ENCODE assay signal across 8 mouse cellular contexts in the genomic region with DNA sequence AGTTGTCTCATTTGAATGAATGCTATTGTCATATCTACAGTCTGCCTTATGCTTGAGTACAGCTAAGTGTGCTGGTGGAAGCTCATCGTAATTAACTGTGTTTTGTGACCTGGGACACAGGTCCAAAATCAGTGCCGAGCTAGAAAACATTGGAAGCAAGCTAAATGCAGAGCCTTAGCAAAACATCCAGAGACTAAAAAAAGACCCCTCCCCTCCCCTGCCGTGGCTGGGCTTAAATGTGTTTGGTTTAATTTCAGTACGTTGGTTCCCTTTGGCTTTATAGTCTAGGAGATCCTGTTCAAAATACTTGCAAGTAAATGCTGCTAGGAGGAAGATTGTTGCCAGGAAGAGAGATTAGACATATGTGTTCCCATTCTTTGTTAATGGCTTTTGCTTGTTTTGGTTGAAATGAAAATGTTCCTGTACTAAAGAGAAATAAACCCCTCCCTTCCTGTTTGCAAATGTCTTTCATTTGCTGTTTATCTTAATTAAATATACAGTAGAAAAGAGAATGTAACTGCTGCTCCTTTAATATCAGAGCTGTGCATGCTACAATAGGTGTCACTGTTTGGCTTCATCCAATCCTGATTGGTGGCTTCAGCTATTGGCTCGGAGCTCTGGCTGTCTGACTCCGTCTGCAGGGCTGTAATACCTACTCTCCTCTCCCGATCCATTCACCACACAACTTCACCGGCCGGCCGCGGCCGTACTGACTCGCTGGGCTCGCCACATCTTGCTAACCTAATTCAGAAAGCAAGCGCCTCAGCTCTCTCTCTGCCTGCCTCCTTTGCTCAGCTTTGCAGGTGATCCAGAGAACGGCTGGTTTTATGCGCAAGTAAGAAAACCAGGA. TPM values are rescaled to one million over a fixed set of nuclear protein-coding genes. Genes with fewer than 3 reads are reported as not detected.
DNase-seq lines count a peak whose midpoint lies in the region; ATAC-seq lines count a peak whose summit lies in the region.

No protein-coding gene starts in this region.

- peaks cover 33% of the 10 kb centered on the region for H3K4me1 ChIP-seq in hindbrain, embryonic 12.5 days
- H3K4me1 ChIP-seq in lung, embryonic 15.5 days, result peaks cover 70% of the 10 kb centered on the region

- peak overlapping the region; percentile 53 for H3K9ac ChIP-seq in hindbrain, embryonic 12.5 days
- peak overlapping the region; percentile 51 for H3K9ac ChIP-seq in lung, embryonic 15.5 days

- 23% methylated on average over 17 of the region's 17 CpGs for WGBS in hindbrain, embryonic 12.5 days
- WGBS in lung, embryonic 15.5 days, result 5% methylated on average over 17 of the region's 17 CpGs

- no peaks in the 10 kb centered on the region for H3K9me3 ChIP-seq in hindbrain, embryonic 12.5 days (replicated peaks)
- no peaks in the 10 kb centered on the region for H3K9me3 ChIP-seq in lung, embryonic 15.5 days

- H3K4me3 ChIP-seq in hindbrain, embryonic 12.5 days, result peak overlapping the region; percentile 30
- H3K4me3 ChIP-seq in lung, embryonic 15.5 days, result peak overlapping the region; percentile 38

- H3K36me3 ChIP-seq in hindbrain, embryonic 12.5 days, result 0 out of 2 replicates have a peak, but pooled peaks cover 5% of the 10 kb centered on the region
- 0 out of 2 replicates have a peak, but pooled peaks cover 5% of the 10 kb centered on the region for H3K36me3 ChIP-seq in lung, embryonic 15.5 days

- peak overlapping the region; percentile 54 for H3K4me2 ChIP-seq in hindbrain, embryonic 12.5 days (replicated peaks)
- H3K4me2 ChIP-seq in lung, embryonic 15.5 days, result peak overlapping the region; percentile 53

- DNase-seq in adrenal gland, adult 2 months, result peak; percentile 81
- DNase-seq in cerebellum, postnatal 14 days, result peak; percentile 93 to 94
- DNase-seq in frontal cortex, postnatal 14 days (ENCODE audit: low spot score in 2 of 2), result peak; percentile 57 to 60
- DNase-seq in layer of hippocampus, postnatal 25 days (ENCODE audit: extremely low spot score in 1 of 2, low spot score in 1 of 2), result peak; percentile 63 to 65
- peak; percentile 85 for DNase-seq in right cerebral cortex, adult 18-20 months
- no peak for DNase-seq in adipocyte (ENCODE audit: low spot score)

- ATAC-seq in hindbrain, embryonic 12.5 days (ENCODE audit: low FRiP score), result peak; percentile 95
- peak; percentile 88 for ATAC-seq in lung, embryonic 15.5 days (ENCODE audit: borderline replicate concordance, extremely low read depth, low FRiP score, low TSS enrichment)

- H3K27me3 ChIP-seq in hindbrain, embryonic 12.5 days, result no peaks in the 10 kb centered on the region
- no peaks in the 10 kb centered on the region for H3K27me3 ChIP-seq in lung, embryonic 15.5 days

- H3K27ac ChIP-seq in hindbrain, embryonic 12.5 days, result 0 out of 2 replicates have a peak overlapping the region, but pooled peaks have one; percentile 31
- peak overlapping the region; percentile 78 for H3K27ac ChIP-seq in lung, embryonic 15.5 days

RNA-seq across cellular contexts. Expression of a gene that starts 21.7 kb away (rescaled TPM):
- total RNA-seq in adrenal gland, adult 2 months (2021), result 10 to 100 TPM; 18.3 to 19.7 TPM
- 4.1 and 4.5 TPM in 2 replicates for polyA plus RNA-seq in adrenal gland, adult 2 months (2012; rRNA removed)
- 20.8 and 21.1 TPM in 2 replicates for polyA plus RNA-seq in hindbrain, embryonic 12.5 days (2016; fragmentation: Nextera tagmentation; extraction: Ambion mirVana)
- total RNA-seq in layer of hippocampus, postnatal 25 days (2021), result 100 to 1,000 TPM; 184 to 211 TPM
- 35.6 and 35.8 TPM in 2 replicates for polyA plus RNA-seq in lung, embryonic 15.5 days (2015; fragmentation: Nextera tagmentation; extraction: Ambion mirVana)
